Mouse (Mus musculus): ENCODE measurements around the gene Crip1.

DNA sequence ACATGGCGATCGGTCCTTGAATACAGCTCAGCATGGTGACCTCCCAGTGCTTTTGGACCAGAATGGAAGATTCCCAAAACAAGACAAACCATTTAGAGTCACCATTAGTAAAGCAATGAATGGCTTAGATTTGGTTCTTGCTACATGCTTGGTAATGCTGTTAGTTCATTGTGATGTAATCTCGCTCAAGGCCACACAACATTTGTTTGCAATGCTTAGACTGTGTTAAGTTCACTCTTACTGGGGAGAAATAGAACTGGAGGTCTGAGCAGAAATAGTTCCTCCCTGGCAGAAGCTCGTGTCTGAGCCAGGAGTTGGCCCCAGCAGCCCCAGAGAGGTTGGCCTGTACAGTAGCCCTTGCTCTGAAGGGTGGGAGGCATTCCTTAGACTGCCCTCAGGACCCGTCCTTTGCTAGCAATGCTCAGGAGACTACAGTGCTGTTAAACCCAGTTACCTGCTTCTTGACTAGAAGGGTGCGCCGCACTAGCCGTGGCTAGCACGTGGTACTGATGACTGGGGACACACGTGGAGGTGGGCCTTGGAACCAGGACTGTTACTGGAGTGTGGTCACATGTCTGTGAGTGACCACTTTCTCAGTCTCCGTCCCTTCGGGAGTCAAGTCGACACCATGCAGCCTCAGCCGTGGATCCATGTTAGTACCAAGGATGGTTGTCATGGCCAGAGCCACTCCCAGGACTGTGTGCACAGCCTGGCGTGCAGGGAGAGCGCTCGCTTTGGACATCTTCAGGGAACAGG is 37.4 kb upstream of the Crip1 start:
- TF ChIP-seq CTCF (conservative IDR thresholded peaks at IDR 0.05; ENCODE audit: low read length) (no peak), POU5F1 (IDR thresholded peaks at IDR 0.05; ENCODE audit: borderline replicate concordance, low read length) (no peak)

Measured in E14TG2a.4 (cell line).